Mouse (Mus musculus) stomach, embryonic 16.5 days (tissue): ENCODE measurements around the gene Glis3. TPM values are rescaled to one million over a fixed set of nuclear protein-coding genes. Genes with fewer than 3 reads are reported as not detected.

Experiments
- ATAC-seq: fragments of 200-750 bp; cut with Nextera tagmentation; 2 replicates; pipeline ENCODE4 v1.8.0; 2017; ENCODE audit warnings: moderate number of reproducible peaks, moderate TSS enrichment; ENCODE audit not compliant: insufficient read depth, low FRiP score
- H3K27ac ChIP-seq: fragments of 300-500 bp; sonication (generic); 2 replicates; pipeline ENCODE4 v1.5.1; 2014; ENCODE audit warnings: low read length
- H3K27me3 ChIP-seq: fragments of 300-500 bp; sonication (generic); 2 replicates; pipeline ENCODE4 v1.6.1; 2014; ENCODE audit warnings: low read length, control low read depth, mixed read lengths; ENCODE audit not compliant: control insufficient read depth, insufficient read depth
- H3K36me3 ChIP-seq: fragments of 300-500 bp; sonication (generic); 2 replicates; pipeline ENCODE4 v1.6.1; 2014; ENCODE audit warnings: low read length; ENCODE audit not compliant: control insufficient read depth, insufficient read depth
- H3K4me1 ChIP-seq: fragments of 300-500 bp; sonication (generic); 2 replicates; pipeline ENCODE4 v1.6.1; 2014; ENCODE audit warnings: low read length, control low read depth, mixed read lengths; ENCODE audit not compliant: control insufficient read depth, insufficient read depth
- H3K4me2 ChIP-seq: fragments of 300-500 bp; sonication (generic); 2 replicates; pipeline ENCODE4 v1.6.1; 2014; ENCODE audit warnings: low read depth, low read length, mixed read lengths
- H3K4me3 ChIP-seq: fragments of 300-500 bp; sonication (generic); replicated peaks from 2 replicates; pipeline ENCODE4 v1.5.1; 2014; ENCODE audit warnings: mild to moderate bottlenecking, low read length
- H3K9ac ChIP-seq: fragments of 300-500 bp; sonication (generic); 2 replicates; pipeline ENCODE4 v1.6.1; 2014; ENCODE audit warnings: low read length
- H3K9me3 ChIP-seq: fragments of 300-500 bp; sonication (generic); replicated peaks from 2 replicates; pipeline ENCODE4 v1.6.1; 2016; ENCODE audit warnings: low read length, control low read depth; ENCODE audit not compliant: control insufficient read depth
- WGBS: fragments of 180-500 bp; shearing (Covaris S2); extraction: QIAGEN DNeasy Blood & Tissue Kit; methylation state at CpG from one replicate; pipeline ENCODE4 v1.1.7; 2014; 5-methylcytosine and 5-hydroxymethylcytosine counted together
- polyA plus RNA-seq: library from polyadenylated mRNA; unstranded; fragments of >200 nt; fragmentation: Nextera tagmentation; extraction: Ambion mirVana; gene quantifications from 2 replicates; pipeline ENCODE4 v1.2.1, GENCODE M21; 2015

Gene Glis3
- polyA plus RNA-seq, result 1.9 and 2.4 TPM in 2 replicates

DNA sequence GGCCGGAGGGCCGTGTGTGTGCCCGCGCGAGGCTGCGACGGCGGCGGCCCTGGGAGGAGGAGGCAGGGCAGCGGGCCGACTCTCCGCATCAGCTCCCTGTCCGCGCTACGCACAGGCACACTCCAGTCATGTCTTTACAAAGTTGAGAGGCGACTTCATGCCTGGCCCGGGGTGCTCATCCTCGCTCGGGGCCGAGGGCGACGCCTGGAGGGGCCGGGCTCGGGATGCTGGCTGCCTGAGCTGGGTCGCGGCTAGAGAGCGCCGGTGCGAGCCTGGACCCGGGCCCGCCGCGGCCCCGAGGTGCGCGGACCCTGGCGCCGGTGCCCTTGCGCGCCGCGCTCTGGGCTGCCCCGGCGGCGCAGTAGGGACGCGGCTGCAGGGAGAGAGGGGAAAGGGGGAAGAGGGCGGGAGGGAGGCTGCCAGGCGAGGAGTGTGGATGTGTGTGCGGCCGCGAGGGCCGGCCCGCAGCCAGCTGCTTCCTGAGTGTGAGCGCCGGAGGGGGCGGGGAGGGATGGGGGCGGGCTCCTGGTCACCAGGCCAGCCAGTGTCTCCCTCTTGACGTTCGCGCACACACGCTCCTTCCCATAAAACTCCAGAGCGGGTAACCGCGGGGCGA is at the start of gene Glis3:
TSS of gene Glis3 (minus strand) at position 302 of the 616 bp plus-strand sequence.
- under 1% methylated on average over 58 of the region's 66 CpGs for WGBS
- ATAC-seq, result peak; percentile 89

DNA sequence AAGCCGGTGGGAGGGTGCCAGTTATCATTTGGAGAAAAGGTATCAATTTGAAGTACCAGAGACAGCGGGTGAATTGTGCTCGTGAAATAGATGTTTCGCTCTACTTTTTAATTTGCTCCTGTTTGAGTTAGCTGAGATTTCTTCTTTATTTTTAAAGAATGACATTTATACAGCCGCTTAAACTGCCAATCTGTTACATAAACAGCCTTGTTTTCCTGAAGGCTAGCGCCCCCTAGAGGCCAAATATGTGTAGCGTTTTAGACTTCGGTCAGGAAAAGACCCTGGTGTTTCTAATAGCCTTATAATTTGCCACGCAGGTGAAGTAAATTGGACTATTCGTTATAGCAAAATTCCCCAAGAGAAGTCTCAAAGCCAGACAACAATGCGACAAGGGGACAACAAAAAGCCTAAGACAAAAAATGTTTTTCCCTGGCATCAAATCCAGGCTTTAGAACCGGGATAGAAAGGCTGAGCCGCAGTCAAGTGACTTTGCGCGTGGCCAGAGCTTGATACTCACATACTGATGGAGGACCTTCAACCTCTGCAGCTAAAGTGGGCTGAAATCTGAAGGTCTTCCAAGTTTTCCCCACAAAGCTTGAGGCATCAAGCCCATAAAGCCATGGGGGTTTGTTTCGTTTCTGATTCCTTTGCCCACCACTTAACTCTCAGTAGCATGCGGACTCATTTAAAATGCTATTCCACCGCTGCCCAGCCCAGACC is 46.4 kb upstream of the Glis3 start:
- Histone ChIP-seq H3K9me3 (no peaks in the 10 kb centered on the region), H3K9ac (no peak overlapping the region), H3K4me2 (no peak overlapping the region), H3K27ac (no peak overlapping the region), H3K4me1 (no peaks in the 10 kb centered on the region), H3K36me3 (no peaks in the 10 kb centered on the region), H3K27me3 (no peaks in the 10 kb centered on the region), H3K4me3 (no peak overlapping the region)
- 57% methylated on average over 18 of the region's 18 CpGs for WGBS
- no peak for ATAC-seq

More for the DNA sequence above, at the start of gene Glis3:
- 0 out of 2 replicates have a peak, but pooled peaks cover 7% of the 10 kb centered on the region for H3K27me3 ChIP-seq
- no peaks in the 10 kb centered on the region for H3K9me3 ChIP-seq
- peak within 1 kb of the TSS; percentile 77 for H3K9ac ChIP-seq
- H3K4me3 ChIP-seq, result peak within 1 kb of the TSS; percentile 75
- peak within 1 kb of the TSS; percentile 100 for H3K4me2 ChIP-seq
- H3K4me1 ChIP-seq, result peaks cover 14% of the 10 kb centered on the region
- H3K27ac ChIP-seq, result no peak within 1 kb of the TSS
- no peaks in the 10 kb centered on the region for H3K36me3 ChIP-seq

DNA sequence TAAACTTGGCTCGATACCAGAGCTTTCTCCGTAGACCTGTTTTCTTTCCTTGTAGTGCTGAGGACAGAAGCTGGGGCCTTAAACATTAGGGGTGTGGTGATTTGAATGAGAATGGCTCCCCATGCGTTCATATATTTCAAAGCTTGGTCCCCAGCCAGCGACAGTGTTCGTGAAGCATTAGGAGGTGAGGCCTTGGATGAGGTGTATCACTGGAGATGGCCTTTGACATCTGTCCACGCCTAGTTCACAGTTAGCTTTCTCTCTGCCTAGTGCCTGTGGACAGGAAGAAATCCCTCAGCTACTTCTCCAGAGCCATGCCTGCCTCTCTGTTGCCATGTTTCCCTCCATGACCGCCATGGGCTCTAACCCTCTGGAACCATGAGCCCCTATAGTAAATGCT is 44.8 kb upstream of the Glis3 start:
- Histone ChIP-seq H3K4me2 (no peak overlapping the region), H3K4me1 (no peaks in the 10 kb centered on the region), H3K27ac (no peak overlapping the region), H3K9me3 (no peaks in the 10 kb centered on the region), H3K27me3 (no peaks in the 10 kb centered on the region), H3K36me3 (no peaks in the 10 kb centered on the region), H3K9ac (no peak overlapping the region), H3K4me3 (no peak overlapping the region)
- no peak for ATAC-seq
- WGBS, result 85% methylated on average over 7 of the region's 7 CpGs

DNA sequence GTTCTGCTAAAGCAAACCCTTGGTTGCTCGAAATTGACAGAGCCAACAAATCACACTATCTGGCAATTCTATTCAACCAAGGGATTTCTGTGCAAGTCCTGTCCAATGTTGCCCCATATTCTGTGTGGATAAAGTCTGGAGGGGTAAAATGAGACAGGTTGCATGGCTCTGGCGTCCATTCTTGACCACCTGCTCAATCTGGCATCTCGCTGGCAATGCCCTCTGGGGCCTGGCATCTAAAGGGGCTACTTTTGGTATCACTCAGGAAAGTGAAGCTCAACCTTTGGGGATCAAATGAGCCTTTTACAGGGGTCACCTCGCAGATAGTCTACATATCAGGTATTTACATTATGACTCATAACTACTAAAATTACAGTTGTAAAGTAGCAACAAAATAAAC is 42.7 kb upstream of the Glis3 start:
- H3K27me3 ChIP-seq, result no peaks in the 10 kb centered on the region
- H3K36me3 ChIP-seq, result no peaks in the 10 kb centered on the region
- ATAC-seq, result no peak
- no peaks in the 10 kb centered on the region for H3K4me1 ChIP-seq
- H3K27ac ChIP-seq, result no peak overlapping the region
- H3K9ac ChIP-seq, result no peak overlapping the region
- no peaks in the 10 kb centered on the region for H3K9me3 ChIP-seq
- 79% methylated on average over 4 of the region's 4 CpGs for WGBS
- no peak overlapping the region for H3K4me2 ChIP-seq
- H3K4me3 ChIP-seq, result no peak overlapping the region

DNA sequence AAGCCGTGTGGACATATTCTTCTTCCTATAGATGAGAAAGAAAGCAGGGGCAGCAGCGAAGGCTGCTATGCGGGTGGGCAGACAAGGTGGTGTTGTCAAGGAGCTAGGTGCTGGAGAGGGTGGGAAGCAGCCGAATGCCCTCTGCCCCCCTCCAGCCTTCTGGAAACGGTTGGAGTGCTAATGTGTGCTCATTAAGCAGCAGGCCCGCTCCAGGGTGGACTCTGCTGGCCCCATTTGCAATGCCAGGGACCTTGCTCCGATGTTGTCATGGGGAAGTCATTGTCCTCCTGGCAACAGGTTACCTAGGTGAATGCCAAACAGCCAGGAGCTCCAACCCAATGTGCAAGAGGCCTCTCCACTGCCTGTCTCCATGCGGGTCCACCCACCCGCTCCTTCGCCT is 42.0 kb upstream of the Glis3 start:
- Histone ChIP-seq H3K4me3 (no peak overlapping the region), H3K27ac (no peak overlapping the region), H3K9me3 (no peaks in the 10 kb centered on the region), H3K27me3 (no peaks in the 10 kb centered on the region), H3K4me2 (no peak overlapping the region), H3K36me3 (no peaks in the 10 kb centered on the region), H3K4me1 (no peaks in the 10 kb centered on the region), H3K9ac (no peak overlapping the region)
- WGBS, result 75% methylated on average over 10 of the region's 10 CpGs
- ATAC-seq, result no peak

DNA sequence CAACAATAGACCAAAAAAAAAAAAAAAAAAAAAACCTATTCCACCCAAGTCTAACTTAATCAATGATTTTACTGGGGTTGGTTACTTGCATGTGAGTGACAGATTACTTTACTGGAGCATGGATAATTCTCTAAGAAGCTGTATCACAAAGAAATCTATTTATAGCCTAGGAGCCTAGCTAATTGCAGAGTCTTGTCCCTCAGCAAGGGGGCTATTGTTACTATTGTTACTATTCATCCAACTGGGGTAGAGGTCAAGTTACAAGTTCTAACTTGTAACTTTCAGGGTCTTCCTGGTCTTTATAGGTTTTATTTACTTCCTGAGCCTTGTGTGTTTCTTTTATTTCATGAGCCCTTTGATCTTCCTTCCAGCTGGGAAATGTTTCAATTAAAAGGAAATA is 40.1 kb upstream of the Glis3 start:
- no peaks in the 10 kb centered on the region for H3K27me3 ChIP-seq
- no peaks in the 10 kb centered on the region for H3K9me3 ChIP-seq
- no peak overlapping the region for H3K9ac ChIP-seq
- H3K27ac ChIP-seq, result no peak overlapping the region
- no peak overlapping the region for H3K4me3 ChIP-seq
- H3K4me1 ChIP-seq, result no peaks in the 10 kb centered on the region
- no peak overlapping the region for H3K4me2 ChIP-seq
- H3K36me3 ChIP-seq, result no peaks in the 10 kb centered on the region
- no peak for ATAC-seq

DNA sequence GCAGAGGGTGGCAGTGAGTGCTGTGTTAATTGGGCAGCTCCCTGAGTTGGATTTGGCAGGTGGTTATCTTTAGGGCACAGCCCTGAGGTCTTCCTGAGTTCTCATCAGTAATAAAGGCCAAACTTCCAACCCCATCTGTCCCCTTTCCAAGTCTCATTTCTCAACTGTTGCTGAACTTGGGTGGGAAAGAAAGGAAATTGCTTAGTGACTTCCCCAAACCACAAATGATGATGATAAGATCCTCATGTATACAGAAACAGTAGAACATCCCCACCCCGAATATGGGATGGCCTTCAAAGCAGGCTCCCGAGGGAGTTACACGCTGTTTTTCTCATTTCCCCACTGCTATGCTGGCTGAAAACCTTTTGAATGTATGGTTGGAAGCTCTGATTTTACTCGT is 34.8 kb upstream of the Glis3 start:
- ATAC-seq, result no peak
- no peak overlapping the region for H3K27ac ChIP-seq
- no peak overlapping the region for H3K9ac ChIP-seq
- no peak overlapping the region for H3K4me2 ChIP-seq
- H3K4me1 ChIP-seq, result no peaks in the 10 kb centered on the region
- no peaks in the 10 kb centered on the region for H3K27me3 ChIP-seq
- 69% methylated on average over 4 of the region's 4 CpGs for WGBS
- no peaks in the 10 kb centered on the region for H3K36me3 ChIP-seq
- 0 out of 2 replicates have a peak, but pooled peaks cover 3% of the 10 kb centered on the region for H3K9me3 ChIP-seq
- H3K4me3 ChIP-seq, result no peak overlapping the region

DNA sequence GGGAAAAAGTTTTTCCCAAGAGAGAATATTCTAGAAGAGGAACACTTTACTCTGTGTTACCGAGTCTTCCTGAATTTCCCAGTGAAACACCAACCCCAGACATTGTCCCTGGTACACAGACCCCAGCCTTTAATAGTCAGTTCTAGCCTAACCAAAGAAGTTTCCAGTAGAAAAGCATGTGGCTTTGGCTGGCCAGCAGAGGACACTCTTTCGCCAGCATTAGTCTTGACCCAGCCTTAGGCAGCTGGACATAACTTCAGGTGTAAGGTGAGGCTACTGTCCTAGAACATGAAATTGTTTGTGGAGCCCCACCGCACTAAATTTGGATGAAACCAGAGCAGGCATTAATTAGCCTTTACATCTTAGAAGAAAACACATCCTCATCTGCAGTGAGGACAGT is 17.8 kb upstream of the Glis3 start:
- WGBS, result 55% methylated on average over 3 of the region's 3 CpGs
- Histone ChIP-seq H3K4me2 (no peak overlapping the region), H3K4me3 (no peak overlapping the region), H3K36me3 (no peaks in the 10 kb centered on the region), H3K27ac (no peak overlapping the region), H3K4me1 (no peaks in the 10 kb centered on the region), H3K9me3 (no peaks in the 10 kb centered on the region), H3K27me3 (no peaks in the 10 kb centered on the region), H3K9ac (no peak overlapping the region)
- ATAC-seq, result no peak

DNA sequence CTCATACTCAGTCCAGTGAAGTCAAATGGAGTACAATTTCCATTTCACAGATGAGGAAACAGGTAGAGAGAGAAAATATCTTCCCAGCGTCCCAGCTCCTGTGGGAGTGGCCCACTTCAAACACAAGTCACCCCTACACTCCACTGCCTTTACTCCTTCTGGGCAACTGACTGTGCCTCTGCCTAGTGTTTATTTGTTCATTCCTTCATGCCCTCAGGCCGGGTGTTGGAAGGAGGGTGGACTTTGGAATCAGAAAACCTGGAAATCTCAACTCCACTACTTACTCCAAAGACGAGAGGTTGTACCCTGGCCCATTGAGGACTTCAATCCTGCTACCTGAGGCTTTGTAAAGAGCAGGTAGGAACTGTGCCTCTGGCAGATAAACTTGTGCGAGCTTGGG is 6.5 kb upstream of the Glis3 start:
- Histone ChIP-seq H3K4me3 (no peak overlapping the region), H3K27ac (no peak overlapping the region), H3K36me3 (no peaks in the 10 kb centered on the region), H3K9me3 (no peaks in the 10 kb centered on the region), H3K4me2 (no peak overlapping the region), H3K27me3 (no peaks in the 10 kb centered on the region), H3K4me1 (no peaks in the 10 kb centered on the region), H3K9ac (no peak overlapping the region)
- ATAC-seq, result peak; percentile 53; the same call in 1 of the 2 replicates
- 48% methylated on average over 4 of the region's 4 CpGs for WGBS
